Mouse (Mus musculus): ENCODE results near the gene Ccdc153. TPM values are rescaled to one million over a fixed set of nuclear protein-coding genes. Genes with fewer than 3 reads are reported as not detected.

The Ccdc153 gene
- polyA plus RNA-seq, 1 experiment, result not detected

- Histone ChIP-seq H3K4me1 (ENCODE audit: control insufficient read depth, insufficient read depth, low read length) (peaks cover 4% of the 10 kb centered on the region), H3K27me3 (replicated peaks; ENCODE audit: control insufficient read depth, insufficient read depth, low read length) (no peaks in the 10 kb centered on the region), H3K4me3 (ENCODE audit: insufficient read depth, low read depth, low read length) (no peak overlapping the region), H3K36me3 (ENCODE audit: control insufficient read depth, insufficient read depth, low read length) (no peaks in the 10 kb centered on the region; the same call in 1 of the 2 replicates), H3K27ac (ENCODE audit: insufficient read depth, low read depth, low read length) (no peak overlapping the region)
- peak; percentile 42 for DNase-seq
- TF ChIP-seq CTCF (conservative IDR thresholded peaks at IDR 0.05; ENCODE audit: insufficient read depth, insufficient read length, low read depth, low read length), result no peak
- no peak for TF ChIP-seq POLR2A (IDR thresholded peaks at IDR 0.05; ENCODE audit: low read depth, low read length)
Observed at GRCm38 (mm10) chr9:44199580-44199979, 40.9 kb upstream of the Ccdc153 start.

- no peak for DNase-seq
- no peak overlapping the region for H3K4me3 ChIP-seq (ENCODE audit: insufficient read depth, low read depth, low read length)
- 56% methylated on average over 3 of the region's 3 CpGs for WGBS
- no peaks in the 10 kb centered on the region for H3K27me3 ChIP-seq (replicated peaks; ENCODE audit: control insufficient read depth, insufficient read depth, low read length)
- H3K36me3 ChIP-seq (ENCODE audit: control insufficient read depth, insufficient read depth, low read length), result no peaks in the 10 kb centered on the region; the same call in 1 of the 2 replicates
- H3K27ac ChIP-seq (ENCODE audit: insufficient read depth, low read depth, low read length), result peak overlapping the region; percentile 56; the same call in 1 of the 2 replicates
- TF ChIP-seq CTCF (conservative IDR thresholded peaks at IDR 0.05; ENCODE audit: insufficient read depth, insufficient read length, low read depth, low read length) (no peak), POLR2A (IDR thresholded peaks at IDR 0.05; ENCODE audit: low read depth, low read length) (no peak)
- peaks cover 4% of the 10 kb centered on the region for H3K4me1 ChIP-seq (ENCODE audit: control insufficient read depth, insufficient read depth, low read length)
Observed at GRCm38 (mm10) chr9:44200458-44200857, 40.0 kb upstream of the Ccdc153 start.

GRCm38 (mm10) chr9:44207840-44208239, 32.6 kb upstream of the Ccdc153 start:
- H3K27ac ChIP-seq (ENCODE audit: insufficient read depth, low read depth, low read length), result no peak overlapping the region
- 78% methylated on average over 2 of the region's 2 CpGs for WGBS
- no peak overlapping the region for H3K4me3 ChIP-seq (ENCODE audit: insufficient read depth, low read depth, low read length)
- TF ChIP-seq CTCF (conservative IDR thresholded peaks at IDR 0.05; ENCODE audit: insufficient read depth, insufficient read length, low read depth, low read length) (no peak), POLR2A (IDR thresholded peaks at IDR 0.05; ENCODE audit: low read depth, low read length) (no peak)
- DNase-seq, result no peak
- no peaks in the 10 kb centered on the region for H3K27me3 ChIP-seq (replicated peaks; ENCODE audit: control insufficient read depth, insufficient read depth, low read length)
- H3K36me3 ChIP-seq (ENCODE audit: control insufficient read depth, insufficient read depth, low read length), result no peaks in the 10 kb centered on the region
- H3K4me1 ChIP-seq (ENCODE audit: control insufficient read depth, insufficient read depth, low read length), result peaks cover 6% of the 10 kb centered on the region

- H3K27me3 ChIP-seq (replicated peaks; ENCODE audit: control insufficient read depth, insufficient read depth, low read length), result no peaks in the 10 kb centered on the region
- peak; percentile 30 for DNase-seq
- TF ChIP-seq CTCF (conservative IDR thresholded peaks at IDR 0.05; ENCODE audit: insufficient read depth, insufficient read length, low read depth, low read length) (no peak), POLR2A (IDR thresholded peaks at IDR 0.05; ENCODE audit: low read depth, low read length) (no peak)
- peaks cover 6% of the 10 kb centered on the region for H3K4me1 ChIP-seq (ENCODE audit: control insufficient read depth, insufficient read depth, low read length)
- H3K27ac ChIP-seq (ENCODE audit: insufficient read depth, low read depth, low read length), result no peak overlapping the region
- H3K36me3 ChIP-seq (ENCODE audit: control insufficient read depth, insufficient read depth, low read length), result no peaks in the 10 kb centered on the region
- 70% methylated on average over 4 of the region's 4 CpGs for WGBS
- no peak overlapping the region for H3K4me3 ChIP-seq (ENCODE audit: insufficient read depth, low read depth, low read length)
Observed at GRCm38 (mm10) chr9:44209416-44209815, 31.1 kb upstream of the Ccdc153 start.

GRCm38 (mm10) chr9:44212406-44212805, 28.1 kb upstream of the Ccdc153 start:
- no peak overlapping the region for H3K4me3 ChIP-seq (ENCODE audit: insufficient read depth, low read depth, low read length)
- 83% methylated on average over 4 of the region's 4 CpGs for WGBS
- no peak overlapping the region for H3K27ac ChIP-seq (ENCODE audit: insufficient read depth, low read depth, low read length)
- no peaks in the 10 kb centered on the region for H3K36me3 ChIP-seq (ENCODE audit: control insufficient read depth, insufficient read depth, low read length)
- TF ChIP-seq CTCF (conservative IDR thresholded peaks at IDR 0.05; ENCODE audit: insufficient read depth, insufficient read length, low read depth, low read length) (no peak), POLR2A (IDR thresholded peaks at IDR 0.05; ENCODE audit: low read depth, low read length) (no peak)
- no peak for DNase-seq
- peaks cover 6% of the 10 kb centered on the region for H3K4me1 ChIP-seq (ENCODE audit: control insufficient read depth, insufficient read depth, low read length)
- no peaks in the 10 kb centered on the region for H3K27me3 ChIP-seq (replicated peaks; ENCODE audit: control insufficient read depth, insufficient read depth, low read length)

GRCm38 (mm10) chr9:44213538-44213937, 26.9 kb upstream of the Ccdc153 start:
- no peak overlapping the region for H3K27ac ChIP-seq (ENCODE audit: insufficient read depth, low read depth, low read length)
- no peak overlapping the region for H3K4me3 ChIP-seq (ENCODE audit: insufficient read depth, low read depth, low read length)
- H3K36me3 ChIP-seq (ENCODE audit: control insufficient read depth, insufficient read depth, low read length), result no peaks in the 10 kb centered on the region
- DNase-seq, result no peak
- no peak for TF ChIP-seq POLR2A (IDR thresholded peaks at IDR 0.05; ENCODE audit: low read depth, low read length)
- no peak for TF ChIP-seq CTCF (conservative IDR thresholded peaks at IDR 0.05; ENCODE audit: insufficient read depth, insufficient read length, low read depth, low read length)
- no peaks in the 10 kb centered on the region for H3K27me3 ChIP-seq (replicated peaks; ENCODE audit: control insufficient read depth, insufficient read depth, low read length)
- H3K4me1 ChIP-seq (ENCODE audit: control insufficient read depth, insufficient read depth, low read length), result peaks cover 6% of the 10 kb centered on the region
- WGBS, result 96% methylated on average over 14 of the region's 14 CpGs

GRCm38 (mm10) chr9:44225993-44226392, 14.5 kb upstream of the Ccdc153 start:
- Histone ChIP-seq H3K36me3 (ENCODE audit: control insufficient read depth, insufficient read depth, low read length) (no peaks in the 10 kb centered on the region), H3K4me3 (ENCODE audit: insufficient read depth, low read depth, low read length) (no peak overlapping the region), H3K27me3 (replicated peaks; ENCODE audit: control insufficient read depth, insufficient read depth, low read length) (no peaks in the 10 kb centered on the region), H3K4me1 (ENCODE audit: control insufficient read depth, insufficient read depth, low read length) (peaks cover 12% of the 10 kb centered on the region), H3K27ac (ENCODE audit: insufficient read depth, low read depth, low read length) (no peak overlapping the region)
- TF ChIP-seq POLR2A (IDR thresholded peaks at IDR 0.05; ENCODE audit: low read depth, low read length), result no peak
- no peak for TF ChIP-seq CTCF (conservative IDR thresholded peaks at IDR 0.05; ENCODE audit: insufficient read depth, insufficient read length, low read depth, low read length)
- no peak for DNase-seq
- WGBS, result 17% methylated on average over 6 of the region's 6 CpGs
